Mouse (Mus musculus) central nervous system, embryonic 18 days (tissue): Measurements from ENCODE around the gene Fam3a. TPM values are rescaled to one million over a fixed set of nuclear protein-coding genes. Genes with fewer than 3 reads are reported as not detected.

Experiments used
- polyA plus RNA-seq: library from polyadenylated mRNA; depleted of rRNA; stranded (reverse); fragments of >200 nt; gene quantifications from 2 replicates; pipeline ENCODE4 v1.2.3, GENCODE M21; 2012; rRNA removed

Fam3a gene
- 30.3 and 32.6 TPM in 2 replicates for polyA plus RNA-seq

DNA sequence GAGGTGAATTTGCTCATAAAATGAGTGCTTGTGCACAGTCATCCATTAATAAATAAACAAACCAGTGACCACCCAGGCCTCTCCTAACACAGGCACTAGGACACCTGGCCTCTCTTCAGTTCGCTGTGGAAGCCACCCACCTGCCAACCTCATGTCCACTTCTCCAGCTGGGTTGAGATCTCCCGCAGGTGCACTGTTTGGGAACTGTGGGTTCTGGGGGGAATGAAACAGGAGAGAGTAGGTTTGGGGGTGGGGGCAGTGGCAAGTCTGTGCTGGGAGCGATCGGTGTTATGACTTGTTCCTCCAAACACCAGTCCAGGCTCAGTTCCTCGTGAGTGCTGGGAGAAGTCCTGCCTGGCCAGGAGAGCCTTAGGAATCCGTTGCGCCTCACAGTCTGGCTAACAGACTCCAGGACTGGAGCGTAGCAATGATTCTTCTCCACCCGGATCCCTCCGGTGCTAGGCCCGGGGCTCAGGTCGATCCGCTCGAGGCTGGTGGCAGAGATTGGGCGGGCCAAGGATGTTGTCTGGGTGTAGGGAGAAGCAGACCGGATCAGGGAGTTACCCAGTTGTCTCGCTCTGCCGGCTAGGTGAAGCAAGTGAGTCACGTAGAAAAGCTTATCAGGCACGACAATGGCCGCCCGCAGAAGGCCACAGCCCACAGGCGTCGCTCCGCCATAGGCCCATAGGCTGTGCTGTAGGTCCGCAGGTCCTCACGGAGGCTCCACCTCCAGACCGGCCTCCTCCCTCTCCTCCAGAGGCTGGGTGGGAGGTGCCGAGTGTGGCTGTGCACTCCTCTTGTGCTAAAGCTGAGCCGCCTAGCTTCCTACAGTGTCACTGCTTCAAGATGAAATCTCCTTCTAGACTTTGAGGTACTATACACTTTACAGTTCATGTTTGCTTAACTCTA lies at the start of gene Fam3a, which contains the start of gene Ikbkg:
TSS of gene Fam3a (minus strand) at position 738 of the 909 bp plus-strand sequence.
TSS of gene Ikbkg (plus strand) at position 756 of the 909 bp plus-strand sequence.

DNA sequence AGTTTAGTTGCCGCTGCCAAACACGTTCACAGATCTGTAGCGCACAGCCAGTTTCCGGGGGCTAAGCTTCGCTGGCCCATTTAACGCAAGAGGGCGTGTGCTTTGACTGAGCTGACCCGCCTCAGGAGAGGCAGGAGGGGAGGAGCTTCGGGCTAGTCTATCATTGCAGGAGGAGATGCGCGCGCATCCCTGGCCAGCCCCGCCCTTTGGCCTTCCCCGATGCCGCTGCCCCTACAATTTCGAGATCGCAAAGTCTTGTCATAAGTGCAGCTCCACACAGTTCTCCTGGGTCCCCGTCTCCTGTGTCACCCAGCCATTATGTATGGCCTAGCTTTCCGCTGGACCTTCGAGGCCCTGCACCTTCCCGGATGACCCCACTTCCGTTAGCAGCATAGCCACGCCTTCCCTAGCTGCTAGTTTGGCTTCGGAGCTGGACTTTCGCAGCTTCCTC lies 35.8 kb upstream of the Fam3a start, which contains the start of gene G6pdx:
TSS of gene G6pdx (minus strand) at position 369 of the 451 bp plus-strand sequence.

DNA sequence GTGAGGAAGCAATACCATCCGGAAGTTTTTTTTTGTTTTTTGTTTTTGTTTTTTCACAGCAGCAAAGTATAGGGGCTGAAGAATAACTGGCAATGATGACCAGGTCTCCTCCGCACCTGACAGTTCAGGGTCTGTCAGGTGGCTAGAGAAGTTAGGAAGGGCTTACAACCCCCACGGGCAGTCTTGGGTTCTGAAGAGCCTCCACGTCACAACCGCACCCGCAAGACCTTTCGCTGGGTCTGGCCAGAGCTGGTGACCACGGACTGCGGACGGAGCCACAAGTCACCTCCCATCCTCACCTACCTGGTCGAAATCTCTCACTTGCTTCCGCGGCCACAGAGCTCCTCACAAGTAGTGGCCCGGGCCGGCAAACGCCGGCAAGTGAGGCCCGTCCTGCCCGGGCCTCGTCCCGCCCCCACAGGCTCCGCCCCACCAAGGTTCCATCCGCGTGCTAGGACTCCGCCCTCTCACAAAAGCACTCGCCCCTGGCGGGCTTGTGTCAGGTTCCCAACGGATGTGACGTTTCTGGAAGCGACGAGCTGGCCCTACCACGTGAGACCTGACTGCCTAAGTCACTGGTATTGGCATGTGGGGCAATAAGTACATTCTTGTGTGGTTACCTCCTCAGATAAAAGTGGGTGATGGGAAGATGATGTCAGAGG lies 20.1 kb downstream of the Fam3a start, which contains the start of the genes Ubl4a and Slc10a3:
TSS of gene Ubl4a (minus strand) at position 331 of the 662 bp plus-strand sequence.
TSS of gene Slc10a3 (minus strand) at position 462 of the 662 bp plus-strand sequence.

DNA sequence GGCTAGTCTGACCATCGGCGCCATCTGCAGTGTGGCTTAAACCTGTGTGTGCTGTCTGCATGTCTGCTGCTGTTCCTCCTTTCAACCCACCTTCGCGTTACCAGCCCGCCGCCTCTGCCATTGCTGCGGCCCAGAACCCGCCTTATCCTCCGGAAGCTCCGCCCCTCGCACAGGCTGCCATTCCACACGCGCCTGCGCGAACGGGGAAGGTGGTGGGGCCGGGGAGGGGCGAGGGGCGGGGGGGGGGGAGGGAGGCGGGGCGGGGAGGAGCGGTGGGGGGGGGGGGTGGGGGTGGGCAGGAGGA lies 39.7 kb downstream of the Fam3a start, which contains the start of gene Lage3:
TSS of gene Lage3 (minus strand) at position 152 of the 304 bp plus-strand sequence.

Other genes starting within 250 kb of the Fam3a start
- gene Tex28, start 225.4 kb downstream of the Fam3a start, polyA plus RNA-seq = not detected in 2 replicates
- gene Tktl1, start 216.0 kb downstream of the Fam3a start, polyA plus RNA-seq = not detected in 2 replicates
- gene Flna, start 143.5 kb downstream of the Fam3a start, polyA plus RNA-seq = 492 and 527 TPM in 2 replicates
- gene Emd, start 138.6 kb downstream of the Fam3a start, polyA plus RNA-seq = 66.2 and 73.5 TPM in 2 replicates
- gene Rpl10, start 122.5 kb downstream of the Fam3a start, polyA plus RNA-seq = 1,738 and 1,782 TPM in 2 replicates
- 90.8 and 91.9 TPM in 2 replicates for gene Taz, start 111.4 kb downstream of the Fam3a start, polyA plus RNA-seq
- 5.3 and 5.5 TPM in 2 replicates for gene Dnase1l1, start 110.9 kb downstream of the Fam3a start, polyA plus RNA-seq
- 420 and 430 TPM in 2 replicates for gene Atp6ap1, start 96.2 kb downstream of the Fam3a start, polyA plus RNA-seq
- 1,224 and 1,398 TPM in 2 replicates for gene Gdi1, start 88.3 kb downstream of the Fam3a start, polyA plus RNA-seq
- gene Fam50a, start 80.2 kb downstream of the Fam3a start, polyA plus RNA-seq = 49.5 and 51.9 TPM in 2 replicates
- 250 and 260 TPM in 2 replicates for gene Plxna3, start 64.2 kb downstream of the Fam3a start, polyA plus RNA-seq
- 77.0 and 82.1 TPM in 2 replicates for gene Lage3, start 39.7 kb downstream of the Fam3a start, polyA plus RNA-seq
- gene Ubl4a, start 20.1 kb downstream of the Fam3a start, polyA plus RNA-seq = 61.5 and 64.5 TPM in 2 replicates
- gene Slc10a3, start 19.9 kb downstream of the Fam3a start, polyA plus RNA-seq = 6.4 and 6.6 TPM in 2 replicates
- gene Ikbkg, start within 50 bp of the Fam3a start, polyA plus RNA-seq = 15.4 and 16.3 TPM in 2 replicates
- gene G6pdx, start 35.9 kb upstream of the Fam3a start, polyA plus RNA-seq = 45.8 and 47.6 TPM in 2 replicates
- not detected in 2 replicates for gene Gm6880, start 88.1 kb upstream of the Fam3a start, polyA plus RNA-seq
- gene Olfr1326-ps1, start 181.6 kb upstream of the Fam3a start, polyA plus RNA-seq = not detected in 2 replicates
- not detected in 2 replicates for gene Olfr1325, start 199.4 kb upstream of the Fam3a start, polyA plus RNA-seq